Mouse (Mus musculus) limb, embryonic 15.5 days (tissue): Measurements from ENCODE around the gene Stat4. TPM values are rescaled to one million over a fixed set of nuclear protein-coding genes. Genes with fewer than 3 reads are reported as not detected.

Source experiments
- ATAC-seq: fragments of 200-750 bp; cut with Nextera tagmentation; 2 replicates; pipeline ENCODE4 v1.8.0; 2017; ENCODE audit warnings: low read depth, moderate TSS enrichment; ENCODE audit not compliant: insufficient number of reproducible peaks, low FRiP score, low TSS enrichment
- H3K27ac ChIP-seq: fragments of 300-500 bp; sonication (generic); 2 replicates; pipeline ENCODE4 v1.5.1; 2015; ENCODE audit warnings: moderate library complexity, mild to moderate bottlenecking, inconsistent platforms
- H3K27me3 ChIP-seq: fragments of 300-500 bp; sonication (generic); 2 replicates; pipeline ENCODE4 v1.6.1; 2015; ENCODE audit warnings: inconsistent platforms
- H3K36me3 ChIP-seq: fragments of 300-500 bp; sonication (generic); 2 replicates; pipeline ENCODE4 v1.6.1; 2015; ENCODE audit warnings: inconsistent platforms
- H3K4me1 ChIP-seq: fragments of 300-500 bp; sonication (generic); 2 replicates; pipeline ENCODE4 v1.6.1; 2015; ENCODE audit warnings: inconsistent platforms
- H3K4me2 ChIP-seq: fragments of 300-500 bp; sonication (generic); 2 replicates; pipeline ENCODE4 v1.6.1; 2015; ENCODE audit warnings: mild to moderate bottlenecking, inconsistent platforms
- H3K4me3 ChIP-seq: fragments of 300-500 bp; sonication (generic); 2 replicates; pipeline ENCODE4 v1.5.1; 2015; ENCODE audit warnings: mild to moderate bottlenecking, inconsistent platforms
- H3K9ac ChIP-seq: fragments of 300-500 bp; sonication (generic); 2 replicates; pipeline ENCODE4 v1.6.1; 2015; ENCODE audit warnings: inconsistent platforms
- H3K9me3 ChIP-seq: fragments of 300-500 bp; sonication (generic); 2 replicates; pipeline ENCODE4 v1.6.1; 2016; ENCODE audit warnings: inconsistent platforms
- WGBS: fragments of 180-500 bp; shearing (Covaris S2); methylation state at CpG from one replicate; pipeline ENCODE4 v1.1.7; 2015; 5-methylcytosine and 5-hydroxymethylcytosine counted together
- polyA plus RNA-seq: library from polyadenylated mRNA; unstranded; fragments of >200 nt; fragmentation: Nextera tagmentation; extraction: Ambion mirVana; gene quantifications from 2 replicates; pipeline ENCODE4 v1.2.1, GENCODE M21; 2015

The Stat4 gene
- polyA plus RNA-seq, 1 experiment from 2014 or later, result 0.81 TPM

GRCm38 (mm10) chr1:51998542-51998941, 11.6 kb downstream of the Stat4 start:
- ATAC-seq, result no peak
- H3K27ac ChIP-seq, result no peak overlapping the region

DNA sequence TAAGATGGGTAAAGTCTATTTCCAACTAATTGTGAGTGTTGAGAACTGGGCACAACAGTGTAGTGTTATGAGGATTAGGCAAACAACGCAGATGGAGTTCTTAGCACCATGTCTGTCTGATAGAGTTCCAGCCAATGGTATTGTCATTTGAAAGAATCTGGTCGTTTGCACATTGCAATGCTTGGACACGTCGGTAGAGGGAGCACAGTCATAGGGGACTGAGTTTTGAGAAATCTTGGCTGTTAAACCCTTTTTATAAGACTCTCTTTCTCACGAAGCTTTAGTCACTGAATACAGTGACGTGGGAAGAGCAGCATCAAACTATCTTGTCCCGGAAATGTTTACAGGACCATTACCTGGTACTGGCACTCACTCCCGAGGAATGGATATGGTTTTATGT, 17.1 kb downstream of the Stat4 start:
- Histone ChIP-seq H3K4me3 (no peak overlapping the region), H3K4me2 (no peak overlapping the region), H3K4me1 (peaks cover 2% of the 10 kb centered on the region; the same call in 1 of the 2 replicates), H3K36me3 (no peaks in the 10 kb centered on the region), H3K9ac (no peak overlapping the region), H3K27ac (no peak overlapping the region), H3K27me3 (no peaks in the 10 kb centered on the region), H3K9me3 (no peaks in the 10 kb centered on the region)
- no peak for ATAC-seq
- WGBS, result 26% methylated on average over 8 of the region's 8 CpGs

More at GRCm38 (mm10) chr1:51998542-51998941, 11.6 kb downstream of the Stat4 start:
- 58% methylated on average over 5 of the region's 5 CpGs for WGBS
- no peak overlapping the region for H3K4me2 ChIP-seq
- H3K27me3 ChIP-seq, result no peaks in the 10 kb centered on the region
- no peaks in the 10 kb centered on the region for H3K36me3 ChIP-seq
- H3K9ac ChIP-seq, result no peak overlapping the region
- H3K4me3 ChIP-seq, result no peak overlapping the region
- no peaks in the 10 kb centered on the region for H3K9me3 ChIP-seq
- peaks cover 14% of the 10 kb centered on the region for H3K4me1 ChIP-seq

DNA sequence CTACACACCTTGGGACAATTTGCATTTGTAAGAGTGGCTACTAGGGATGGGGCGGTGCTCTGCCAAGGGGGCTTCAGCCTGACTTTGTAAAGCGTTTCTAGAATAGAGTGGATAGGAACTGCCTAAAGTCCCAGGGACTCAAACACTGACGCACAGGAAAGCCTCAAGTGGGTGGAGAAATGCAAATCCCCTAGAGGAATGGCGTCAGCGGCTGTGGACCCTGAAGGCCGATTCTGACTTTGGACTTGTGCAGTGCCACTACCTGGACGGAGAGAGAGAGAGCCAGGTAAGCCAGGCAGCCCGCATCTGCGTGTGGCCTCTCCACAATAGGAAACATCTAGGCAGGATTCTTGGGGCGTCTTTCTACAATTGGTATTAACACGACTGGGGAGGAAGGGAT, 21.5 kb downstream of the Stat4 start:
- 8% methylated on average over 11 of the region's 11 CpGs for WGBS
- Histone ChIP-seq H3K9ac (no peak overlapping the region), H3K4me1 (peaks cover 2% of the 10 kb centered on the region; the same call in 1 of the 2 replicates), H3K4me3 (peak overlapping the region; percentile 22), H3K4me2 (peak overlapping the region; percentile 46), H3K27ac (no peak overlapping the region), H3K36me3 (no peaks in the 10 kb centered on the region), H3K27me3 (no peaks in the 10 kb centered on the region), H3K9me3 (no peaks in the 10 kb centered on the region)
- ATAC-seq, result no peak

GRCm38 (mm10) chr1:52008947-52009346, 22.0 kb downstream of the Stat4 start:
- ATAC-seq, result no peak
- Histone ChIP-seq H3K27ac (no peak overlapping the region), H3K36me3 (no peaks in the 10 kb centered on the region), H3K27me3 (no peaks in the 10 kb centered on the region), H3K4me2 (peak overlapping the region; percentile 46), H3K9ac (no peak overlapping the region), H3K4me3 (peak overlapping the region; percentile 22), H3K9me3 (no peaks in the 10 kb centered on the region), H3K4me1 (peaks cover 2% of the 10 kb centered on the region; the same call in 1 of the 2 replicates)
- WGBS, result 4% methylated on average over 12 of the region's 12 CpGs

GRCm38 (mm10) chr1:52010741-52011140, 23.8 kb downstream of the Stat4 start:
- Histone ChIP-seq H3K27ac (no peak overlapping the region), H3K4me1 (peaks cover 2% of the 10 kb centered on the region; the same call in 1 of the 2 replicates), H3K9me3 (no peaks in the 10 kb centered on the region), H3K9ac (no peak overlapping the region), H3K27me3 (no peaks in the 10 kb centered on the region), H3K4me3 (no peak overlapping the region), H3K36me3 (no peaks in the 10 kb centered on the region), H3K4me2 (no peak overlapping the region)
- 68% methylated on average over 5 of the region's 5 CpGs for WGBS
- no peak for ATAC-seq

- Histone ChIP-seq H3K27ac (no peak overlapping the region), H3K4me1 (peaks cover 2% of the 10 kb centered on the region; the same call in 1 of the 2 replicates), H3K9ac (no peak overlapping the region), H3K36me3 (no peaks in the 10 kb centered on the region), H3K9me3 (no peaks in the 10 kb centered on the region), H3K4me3 (no peak overlapping the region), H3K4me2 (no peak overlapping the region), H3K27me3 (no peaks in the 10 kb centered on the region)
- 67% methylated on average over 2 of the region's 3 CpGs for WGBS
- no peak for ATAC-seq
These were observed 24.3 kb downstream of the Stat4 start for GRCm38 (mm10) chr1:52011227-52011626.

GRCm38 (mm10) chr1:52012231-52012630, 25.3 kb downstream of the Stat4 start:
- Histone ChIP-seq H3K27me3 (no peaks in the 10 kb centered on the region), H3K36me3 (no peaks in the 10 kb centered on the region)

GRCm38 (mm10) chr1:52012757-52013156, 25.8 kb downstream of the Stat4 start:
- no peak overlapping the region for H3K27ac ChIP-seq
- H3K9ac ChIP-seq, result no peak overlapping the region
- no peaks in the 10 kb centered on the region for H3K36me3 ChIP-seq
- ATAC-seq, result no peak
- 85% methylated on average over 7 of the region's 7 CpGs for WGBS
- no peak overlapping the region for H3K4me2 ChIP-seq
- no peak overlapping the region for H3K4me3 ChIP-seq
- peaks cover 2% of the 10 kb centered on the region; the same call in 1 of the 2 replicates for H3K4me1 ChIP-seq
- no peaks in the 10 kb centered on the region for H3K9me3 ChIP-seq
- no peaks in the 10 kb centered on the region for H3K27me3 ChIP-seq

More at GRCm38 (mm10) chr1:52012231-52012630, 25.3 kb downstream of the Stat4 start:
- H3K4me2 ChIP-seq, result no peak overlapping the region
- no peak overlapping the region for H3K27ac ChIP-seq
- no peak for ATAC-seq
- no peaks in the 10 kb centered on the region for H3K9me3 ChIP-seq
- no peak overlapping the region for H3K4me3 ChIP-seq
- no peak overlapping the region for H3K9ac ChIP-seq
- H3K4me1 ChIP-seq, result peaks cover 2% of the 10 kb centered on the region; the same call in 1 of the 2 replicates

- Histone ChIP-seq H3K4me1 (no peaks in the 10 kb centered on the region), H3K9me3 (no peaks in the 10 kb centered on the region), H3K4me3 (no peak overlapping the region), H3K36me3 (no peaks in the 10 kb centered on the region), H3K4me2 (no peak overlapping the region), H3K27me3 (no peaks in the 10 kb centered on the region), H3K9ac (no peak overlapping the region), H3K27ac (no peak overlapping the region)
- 62% methylated on average over 4 of the region's 4 CpGs for WGBS
- ATAC-seq, result no peak
These were observed 32.7 kb downstream of the Stat4 start for GRCm38 (mm10) chr1:52019621-52020020.

DNA sequence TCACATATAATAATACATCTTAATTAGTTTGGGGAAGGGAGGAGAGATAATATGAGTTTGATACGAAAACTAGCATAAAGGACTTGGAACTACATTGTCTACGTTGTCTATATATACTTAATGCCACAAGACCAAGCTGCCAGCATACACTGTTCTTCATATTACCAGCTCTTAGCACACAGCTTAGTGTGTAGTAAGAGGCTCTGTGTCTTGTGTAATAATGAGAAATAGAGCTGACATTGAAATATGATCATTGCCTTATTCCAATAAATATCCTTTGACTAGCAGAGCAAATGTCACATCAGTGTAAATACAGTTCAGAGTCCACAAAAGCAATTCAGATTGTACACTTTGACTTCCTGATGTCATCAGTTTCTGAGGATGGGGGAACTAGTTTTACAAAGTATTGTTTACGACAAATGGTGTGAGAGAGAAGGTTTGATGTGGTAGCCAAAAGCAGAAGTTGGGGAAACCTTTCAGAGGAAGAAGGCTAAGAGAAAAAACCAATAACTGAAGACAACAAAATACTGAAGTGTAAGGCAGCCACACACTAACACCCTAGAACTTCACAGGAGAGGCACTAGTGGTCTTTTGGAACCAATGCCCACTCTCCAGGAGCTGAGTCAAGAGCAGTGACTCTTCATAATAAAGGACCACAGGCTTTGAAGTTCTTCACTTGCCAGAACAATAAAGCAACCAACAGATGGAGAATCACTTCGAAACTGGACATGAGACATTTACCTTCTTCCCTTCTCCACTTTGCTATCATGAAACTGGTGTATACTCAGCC, 35.2 kb downstream of the Stat4 start:
- no peak overlapping the region for H3K4me3 ChIP-seq
- H3K4me1 ChIP-seq, result no peaks in the 10 kb centered on the region
- H3K4me2 ChIP-seq, result no peak overlapping the region
- H3K36me3 ChIP-seq, result no peaks in the 10 kb centered on the region
- 77% methylated on average over 4 of the region's 4 CpGs for WGBS
- no peak overlapping the region for H3K27ac ChIP-seq
- H3K9ac ChIP-seq, result no peak overlapping the region
- no peaks in the 10 kb centered on the region for H3K27me3 ChIP-seq
- H3K9me3 ChIP-seq, result no peaks in the 10 kb centered on the region
- ATAC-seq, result no peak

DNA sequence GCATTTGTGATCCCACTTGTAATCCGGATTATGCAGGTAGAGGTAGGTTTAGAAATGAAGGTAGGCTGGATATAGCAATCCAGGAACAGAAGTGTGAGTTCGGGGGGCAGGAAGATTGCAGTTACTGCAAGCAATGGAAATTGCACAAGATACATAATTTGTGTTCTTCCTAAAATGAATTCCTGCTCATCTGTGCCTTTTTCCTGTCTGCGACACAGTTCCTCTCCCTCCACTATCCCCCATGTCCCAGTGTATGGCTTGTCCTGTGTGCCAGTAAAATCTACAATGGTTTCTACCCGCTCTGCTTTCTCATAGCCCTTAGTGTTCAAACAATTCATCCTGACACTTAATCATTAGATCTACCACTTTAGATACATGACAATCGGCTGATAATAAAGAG, 41.7 kb downstream of the Stat4 start:
- Histone ChIP-seq H3K4me1 (no peaks in the 10 kb centered on the region), H3K27me3 (no peaks in the 10 kb centered on the region), H3K27ac (no peak overlapping the region), H3K9ac (no peak overlapping the region), H3K4me3 (no peak overlapping the region), H3K9me3 (no peaks in the 10 kb centered on the region), H3K4me2 (no peak overlapping the region), H3K36me3 (no peaks in the 10 kb centered on the region)
- 89% methylated on average over 5 of the region's 5 CpGs for WGBS
- no peak for ATAC-seq

DNA sequence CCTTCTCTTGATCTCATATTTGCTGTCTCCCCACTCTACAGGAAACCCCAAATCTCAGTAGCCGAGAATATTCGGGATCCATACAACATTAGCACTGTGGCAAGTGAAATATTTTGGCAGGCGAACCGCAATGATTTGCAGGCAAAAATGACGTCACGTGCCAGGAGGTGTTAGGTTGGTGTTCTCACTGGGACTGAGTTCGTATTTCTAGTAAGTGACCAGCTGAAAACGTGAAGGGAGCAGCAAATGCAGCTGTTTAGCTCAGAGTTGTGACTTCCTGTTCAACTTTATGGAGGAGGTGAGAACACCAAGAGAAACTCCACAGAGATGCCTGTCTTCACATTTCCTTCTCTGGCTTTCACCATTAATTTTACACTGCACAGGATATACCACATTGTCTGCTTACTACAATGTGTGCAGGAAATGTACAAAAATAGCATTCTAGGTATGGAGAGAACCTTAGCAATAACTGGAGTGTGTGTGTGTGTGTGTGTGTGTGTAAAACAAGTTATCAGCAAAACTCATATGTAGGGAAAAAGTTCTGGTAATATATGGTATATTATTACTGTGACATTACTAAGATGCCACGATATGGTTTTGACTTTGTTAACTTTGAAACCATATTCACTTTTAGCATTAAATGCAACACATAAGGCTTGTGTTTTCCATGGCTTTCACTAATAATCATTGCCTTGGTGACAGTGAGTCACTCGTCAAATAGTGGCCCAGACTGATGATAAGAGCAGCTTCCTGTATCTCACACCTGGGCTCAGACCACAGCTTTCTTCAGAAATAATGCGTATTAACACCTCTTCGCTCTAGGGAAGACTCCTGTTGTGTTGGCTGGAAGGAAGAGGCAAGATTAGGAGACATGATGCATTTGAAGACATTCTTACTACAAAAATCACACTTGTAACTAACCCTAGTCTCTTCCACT, 48.1 kb downstream of the Stat4 start:
- no peaks in the 10 kb centered on the region for H3K27me3 ChIP-seq
- ATAC-seq, result no peak
- H3K27ac ChIP-seq, result no peak overlapping the region
- no peaks in the 10 kb centered on the region for H3K36me3 ChIP-seq
- H3K9ac ChIP-seq, result no peak overlapping the region
- 68% methylated on average over 12 of the region's 12 CpGs for WGBS
- no peaks in the 10 kb centered on the region for H3K9me3 ChIP-seq
- H3K4me2 ChIP-seq, result no peak overlapping the region
- 0 out of 2 replicates have a peak, but pooled peaks cover 5% of the 10 kb centered on the region for H3K4me1 ChIP-seq
- H3K4me3 ChIP-seq, result no peak overlapping the region
